ENCODE assay signal across 13 mouse cellular contexts in the genomic region with DNA sequence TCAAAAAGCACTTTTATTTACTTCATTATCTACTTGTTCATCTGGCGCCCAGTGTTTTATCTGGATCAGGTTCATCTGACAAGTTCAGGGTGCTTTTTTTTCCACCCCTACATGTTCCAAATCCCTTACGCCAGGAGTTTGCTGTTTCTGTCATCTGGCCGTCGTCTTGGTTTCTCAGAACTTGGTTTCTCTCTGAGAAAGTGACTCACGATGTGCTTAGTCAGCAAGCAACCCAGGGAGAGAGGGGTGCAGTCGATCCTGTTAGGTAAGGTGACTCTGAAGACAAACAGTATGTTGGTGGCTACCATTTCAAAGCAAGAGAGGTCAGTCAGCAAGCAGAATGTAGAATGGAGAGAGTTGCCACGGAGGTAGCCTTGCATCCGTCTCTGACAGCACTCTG. TPM values are rescaled to one million over a fixed set of nuclear protein-coding genes. Genes with fewer than 3 reads are reported as not detected.
"Had no signal": no experiment of that assay in that cellular context is flagged by ENCODE, and none has a peak within 500 bp of the region (broad histone marks: within the 10 kb centered on the region; RNA-seq: fewer than 3 reads in every experiment).

No protein-coding gene starts in this region.

- DNase-seq: kidney, adult 18-20 months; kidney, postnatal 10 days; lung, embryonic 14.5 days; lung, postnatal 10 days; lung, postnatal 4 days; midbrain, embryonic 14.5 days; right cerebral cortex, postnatal 4 days; spleen, adult 18-20 months; thymus, adult 18-20 months; thymus, postnatal 14 days had no signal

RNA-seq across cellular contexts. Expression of gene Casr, which starts 10.0 kb away (rescaled TPM):
- total RNA-seq: megakaryocyte, adult 5-6 weeks had no signal
- polyA plus RNA-seq: liver, embryonic 16.5 days; lung, embryonic 14.5 days; neural tube, embryonic 11.5 days had no signal
